17 mouse cellular contexts compared by ENCODE assay signal in the genomic region with DNA sequence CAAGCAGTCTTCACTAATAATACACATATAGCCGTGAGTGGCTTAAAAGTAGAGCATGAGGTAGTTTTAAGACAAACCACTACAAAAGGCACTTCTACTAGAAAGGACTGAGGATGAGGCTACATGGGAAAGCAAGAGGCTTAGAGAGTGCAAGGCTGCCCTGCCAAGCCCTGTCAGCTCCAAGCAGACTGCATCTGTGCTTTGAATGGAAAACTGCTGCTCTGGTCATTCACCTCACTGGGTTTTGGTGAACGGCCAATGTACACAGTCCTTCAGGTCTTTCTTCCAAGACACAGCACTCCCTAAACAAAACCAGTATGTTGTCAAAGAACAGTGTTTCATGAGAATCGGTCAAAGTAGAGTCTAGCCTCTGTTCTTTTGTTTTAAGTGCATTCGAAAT.
DNase-seq lines count a peak whose midpoint lies in the region; ATAC-seq and TF ChIP-seq lines count a peak whose summit lies in the region.
"Had no signal": no experiment of that assay in that cellular context is flagged by ENCODE, and none has a peak within 500 bp of the region (broad histone marks: within the 10 kb centered on the region; RNA-seq: fewer than 3 reads in every experiment).

No protein-coding gene starts in this region.

- H3K9ac ChIP-seq in forebrain, embryonic 15.5 days (replicated peaks), result no peak overlapping the region
- H3K9ac ChIP-seq: limb, embryonic 15.5 days; midbrain, embryonic 15.5 days; neural tube, embryonic 13.5 days had no signal

- H3K27me3 ChIP-seq in forebrain, embryonic 15.5 days, result no peaks in the 10 kb centered on the region
- H3K27me3 ChIP-seq in forebrain, embryonic 10.5 days (ENCODE audit: poor library complexity, severe bottlenecking), result no peaks in the 10 kb centered on the region
- H3K27me3 ChIP-seq: limb, embryonic 15.5 days; midbrain, embryonic 15.5 days; neural tube, embryonic 13.5 days had no signal

- WGBS in forebrain, embryonic 15.5 days, result 57% methylated on average over 4 of the region's 4 CpGs
- WGBS in forebrain, embryonic 10.5 days, result 92% methylated on average over 4 of the region's 4 CpGs

- no peaks in the 10 kb centered on the region for H3K36me3 ChIP-seq in forebrain, embryonic 15.5 days
- peaks cover 14% of the 10 kb centered on the region; the same call in 1 of the 2 replicates for H3K36me3 ChIP-seq in forebrain, embryonic 10.5 days (replicated peaks)
- H3K36me3 ChIP-seq: limb, embryonic 15.5 days; midbrain, embryonic 15.5 days; neural tube, embryonic 13.5 days had no signal

- peaks cover 6% of the 10 kb centered on the region; the same call in 1 of the 2 replicates for H3K4me1 ChIP-seq in forebrain, embryonic 15.5 days
- H3K4me1 ChIP-seq in forebrain, embryonic 10.5 days, result peaks cover 28% of the 10 kb centered on the region
- H3K4me1 ChIP-seq: limb, embryonic 15.5 days had no signal

- H3K9me3 ChIP-seq in forebrain, embryonic 15.5 days, result no peaks in the 10 kb centered on the region
- H3K9me3 ChIP-seq in forebrain, embryonic 10.5 days, result no peaks in the 10 kb centered on the region
- H3K9me3 ChIP-seq: G1E; limb, embryonic 15.5 days; midbrain, embryonic 15.5 days; neural tube, embryonic 13.5 days had no signal

- H3K4me3 ChIP-seq in forebrain, embryonic 15.5 days, result no peak overlapping the region
- H3K4me3 ChIP-seq in forebrain, embryonic 10.5 days, result no peak overlapping the region
- H3K4me3 ChIP-seq: limb, embryonic 15.5 days; midbrain, embryonic 15.5 days; neural tube, embryonic 13.5 days had no signal

- 0 out of 2 replicates have a peak, but pooled peaks have one; percentile 29 for ATAC-seq in forebrain, embryonic 15.5 days (replicated peaks)
- ATAC-seq: activated CD4-positive, CD25-positive, alpha-beta regulatory T cell, adult 4 months; intestine, postnatal 0 days; midbrain, embryonic 15.5 days had no signal

- intact Hi-C loops in left cerebral cortex, postnatal 4 days (cut with DNase I), result no loop called here

- TF ChIP-seq CTCF in brain, embryonic 14.5 days (IDR thresholded peaks at IDR 0.05; ENCODE audit: borderline replicate concordance, extremely low read depth, insufficient read depth, insufficient read length), result no peak

- DNase-seq in forebrain, embryonic 10.5 days (ENCODE audit: extremely low spot score, low spot score), result no peak
- DNase-seq in left cerebral cortex, postnatal 4 days, result peak; percentile 75
- DNase-seq in left cerebral cortex, adult 11 months (ENCODE audit: low spot score), result no peak
- peak; percentile 77 for DNase-seq in brain, embryonic 14.5 days (ENCODE audit: low read depth)
- peak; percentile 47 for DNase-seq in kidney, postnatal 14 days
- DNase-seq in spleen, postnatal 10 days (ENCODE audit: low spot score in 2 of 2), result no peak
- no peak for DNase-seq in testis, postnatal 10 days (ENCODE audit: low spot score)
- DNase-seq: gastrocnemius, postnatal 14 days; right cerebral cortex, adult 18-20 months; thymus, postnatal 14 days had no signal

- no peak for TF ChIP-seq POLR2A in brain, embryonic 14.5 days (IDR thresholded peaks at IDR 0.05; ENCODE audit: borderline replicate concordance, extremely low read depth, insufficient read depth, insufficient read length, poor library complexity, severe bottlenecking)

- no peak overlapping the region for H3K4me2 ChIP-seq in forebrain, embryonic 15.5 days (replicated peaks)
- H3K4me2 ChIP-seq: limb, embryonic 15.5 days; midbrain, embryonic 15.5 days; neural tube, embryonic 13.5 days had no signal

- H3K27ac ChIP-seq in forebrain, embryonic 15.5 days (replicated peaks), result no peak overlapping the region
- no peak overlapping the region for H3K27ac ChIP-seq in forebrain, embryonic 10.5 days
- H3K27ac ChIP-seq: limb, embryonic 15.5 days; midbrain, embryonic 15.5 days; neural tube, embryonic 13.5 days had no signal

Comparison
In these comparisons a context has a peak if more than half of its experiments do, and no peak if none do; other contexts are left out.
1. DNase-seq: peak in left cerebral cortex, postnatal 4 days (single experiment), brain, embryonic 14.5 days (single experiment) and kidney, postnatal 14 days (single experiment); none in forebrain, embryonic 10.5 days (single experiment), left cerebral cortex, adult 11 months (single experiment), spleen, postnatal 10 days (0 of 2) and testis, postnatal 10 days (single experiment).